Mouse (Mus musculus): Measurements from ENCODE around the gene Lrrc4.

Gene Lrrc4

GRCm38 (mm10) chr6:28733884-28734647, 97.5 kb downstream of the Lrrc4 start:
- no peak for DNase-seq (ENCODE audit: low read depth in 1 of 2, low spot score in 2 of 2)

GRCm38 (mm10) chr6:28731246-28731645, 100.3 kb downstream of the Lrrc4 start:
- no peak for DNase-seq (ENCODE audit: low read depth in 1 of 2, low spot score in 2 of 2)

GRCm38 (mm10) chr6:28729649-28730048, 101.9 kb downstream of the Lrrc4 start:
- DNase-seq (ENCODE audit: low read depth in 1 of 2, low spot score in 2 of 2) = no peak

GRCm38 (mm10) chr6:28729236-28729635, 102.3 kb downstream of the Lrrc4 start:
- no peak for DNase-seq (ENCODE audit: low read depth in 1 of 2, low spot score in 2 of 2)

- no peak for DNase-seq (ENCODE audit: low read depth in 1 of 2, low spot score in 2 of 2)
These were observed 106.8 kb downstream of the Lrrc4 start for GRCm38 (mm10) chr6:28724776-28725175.

GRCm38 (mm10) chr6:28723059-28723458, 108.5 kb downstream of the Lrrc4 start:
- no peak for DNase-seq (ENCODE audit: low read depth in 1 of 2, low spot score in 2 of 2)

- no peak for DNase-seq (ENCODE audit: low read depth in 1 of 2, low spot score in 2 of 2)
These were observed 111.0 kb downstream of the Lrrc4 start for GRCm38 (mm10) chr6:28720391-28721171.

GRCm38 (mm10) chr6:28717845-28718237, 113.7 kb downstream of the Lrrc4 start:
- no peak for DNase-seq (ENCODE audit: low read depth in 1 of 2, low spot score in 2 of 2)

GRCm38 (mm10) chr6:28717203-28717844, 114.2 kb downstream of the Lrrc4 start:
- no peak for DNase-seq (ENCODE audit: low read depth in 1 of 2, low spot score in 2 of 2)

GRCm38 (mm10) chr6:28710035-28710434, 121.5 kb downstream of the Lrrc4 start:
- no peak for DNase-seq (ENCODE audit: low read depth in 1 of 2, low spot score in 2 of 2)

- no peak for DNase-seq (ENCODE audit: low read depth in 1 of 2, low spot score in 2 of 2)
These were observed 124.5 kb downstream of the Lrrc4 start for GRCm38 (mm10) chr6:28706976-28707592.

- no peak for DNase-seq (ENCODE audit: low read depth in 1 of 2, low spot score in 2 of 2)
These were observed 125.2 kb downstream of the Lrrc4 start for GRCm38 (mm10) chr6:28706108-28706975.

GRCm38 (mm10) chr6:28705384-28706107, 126.0 kb downstream of the Lrrc4 start:
- DNase-seq (ENCODE audit: low read depth in 1 of 2, low spot score in 2 of 2) = no peak

- no peak for DNase-seq (ENCODE audit: low read depth in 1 of 2, low spot score in 2 of 2)
These were observed 126.9 kb downstream of the Lrrc4 start for GRCm38 (mm10) chr6:28704612-28705011.

- DNase-seq (ENCODE audit: low read depth in 1 of 2, low spot score in 2 of 2) = no peak
These were observed 134.3 kb downstream of the Lrrc4 start for GRCm38 (mm10) chr6:28697214-28697613.

GRCm38 (mm10) chr6:28692659-28693058, 138.9 kb downstream of the Lrrc4 start:
- no peak for DNase-seq (ENCODE audit: low read depth in 1 of 2, low spot score in 2 of 2)

- DNase-seq (ENCODE audit: low read depth in 1 of 2, low spot score in 2 of 2) = no peak
These were observed 143.8 kb downstream of the Lrrc4 start for GRCm38 (mm10) chr6:28687776-28688175.

- no peak for DNase-seq (ENCODE audit: low read depth in 1 of 2, low spot score in 2 of 2)
These were observed 145.8 kb downstream of the Lrrc4 start for GRCm38 (mm10) chr6:28685745-28686144.

- no peak for DNase-seq (ENCODE audit: low read depth in 1 of 2, low spot score in 2 of 2)
These were observed 146.5 kb downstream of the Lrrc4 start for GRCm38 (mm10) chr6:28685052-28685451.

Measured in monocyte, adult 2 months (primary cell).